Mouse (Mus musculus) adrenal gland, postnatal 36 days (tissue): Measurements from ENCODE around the gene Slc22a29. TPM values are rescaled to one million over a fixed set of nuclear protein-coding genes. Genes with fewer than 3 reads are reported as not detected.
"Not testable (repeated sequence)": the region's sequence is repeated elsewhere in the genome, so short reads cannot be mapped to it uniquely, and the experiment has no call there.

ENCODE experiments used
- DNase-seq, 2 experiments: peaks; one replicate each; pipeline ENCODE4 v3.0.0; 2021; ENCODE audit warnings: mixed read lengths in 1 of 2
- long read RNA-seq, 2 experiments: library from polyadenylated mRNA; stranded (forward); transcript quantifications; one replicate each; pipeline ENCODE4 v2.0.0; 2021; ENCODE audit warnings: borderline sequencing depth in 2 of 2
- total RNA-seq, 2 experiments: library from RNA; stranded (reverse); gene quantifications; 2 replicates each; pipeline ENCODE4 v1.2.3; 2021

The Slc22a29 gene
- total RNA-seq, result under 1 TPM in 1 of 2 experiments, not detected in 1; 0.13 TPM
- long read RNA-seq, experiment 1, result 0 reads
- long read RNA-seq, experiment 2, result 0 reads

DNA sequence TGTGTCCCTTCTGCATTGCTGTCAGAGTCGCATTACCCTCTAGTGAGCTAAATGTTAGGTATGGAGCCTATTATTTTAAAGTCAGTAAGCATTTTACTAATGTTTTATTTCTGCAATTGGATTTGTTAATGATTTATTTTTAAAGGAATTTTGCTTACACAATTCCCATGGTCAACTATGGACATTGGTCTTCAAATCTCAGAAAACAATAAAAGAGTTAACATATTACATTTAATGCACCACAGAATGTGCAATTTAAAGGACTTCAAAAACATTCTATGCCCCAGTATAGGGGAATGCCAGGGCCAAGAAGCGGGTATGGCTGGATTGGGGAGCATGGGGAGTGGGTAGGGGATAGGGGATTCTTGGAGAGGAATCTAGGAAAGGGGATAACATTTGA is at the start of gene Slc22a29:
TSS of gene Slc22a29 (minus strand) at position 101 of the 400 bp plus-strand sequence.
- no peak for DNase-seq

DNA sequence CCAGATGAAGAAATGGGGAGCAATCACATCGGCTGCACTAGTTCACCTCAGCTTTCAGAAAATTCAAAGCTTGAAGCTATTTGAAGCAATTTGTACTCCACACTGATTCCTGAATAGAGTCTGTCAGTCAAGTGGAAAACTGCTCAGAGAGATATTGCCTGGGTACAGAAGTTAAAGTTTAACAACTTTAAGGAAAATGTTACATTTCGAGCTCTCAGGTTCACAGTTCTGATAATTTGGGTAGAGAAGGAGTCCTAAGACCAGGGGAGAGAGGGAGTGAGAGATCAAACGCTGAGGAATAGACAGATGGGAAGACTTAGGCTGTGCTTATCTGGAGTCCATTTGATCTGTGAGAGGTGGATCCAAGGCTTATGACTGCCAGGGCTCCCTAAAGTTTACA is 46.6 kb upstream of the Slc22a29 start:
- no peak for DNase-seq

DNA sequence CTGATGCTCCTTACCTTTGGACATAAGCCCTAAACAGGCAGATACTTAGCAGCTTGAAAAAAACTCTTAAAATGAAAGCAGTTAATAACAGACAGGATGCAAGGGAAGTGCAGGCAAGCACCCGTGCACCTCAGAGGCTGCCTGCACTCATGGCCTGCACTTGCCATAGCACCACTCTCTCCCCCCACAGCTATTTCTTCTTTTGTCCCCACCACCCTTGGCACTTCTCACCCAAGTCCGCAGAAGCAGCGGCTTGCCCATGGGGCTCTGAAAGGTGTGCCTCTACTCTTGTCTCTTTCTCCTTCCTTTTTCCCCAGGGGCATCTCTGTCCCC is 34.0 kb upstream of the Slc22a29 start:
- DNase-seq, result no peak

DNA sequence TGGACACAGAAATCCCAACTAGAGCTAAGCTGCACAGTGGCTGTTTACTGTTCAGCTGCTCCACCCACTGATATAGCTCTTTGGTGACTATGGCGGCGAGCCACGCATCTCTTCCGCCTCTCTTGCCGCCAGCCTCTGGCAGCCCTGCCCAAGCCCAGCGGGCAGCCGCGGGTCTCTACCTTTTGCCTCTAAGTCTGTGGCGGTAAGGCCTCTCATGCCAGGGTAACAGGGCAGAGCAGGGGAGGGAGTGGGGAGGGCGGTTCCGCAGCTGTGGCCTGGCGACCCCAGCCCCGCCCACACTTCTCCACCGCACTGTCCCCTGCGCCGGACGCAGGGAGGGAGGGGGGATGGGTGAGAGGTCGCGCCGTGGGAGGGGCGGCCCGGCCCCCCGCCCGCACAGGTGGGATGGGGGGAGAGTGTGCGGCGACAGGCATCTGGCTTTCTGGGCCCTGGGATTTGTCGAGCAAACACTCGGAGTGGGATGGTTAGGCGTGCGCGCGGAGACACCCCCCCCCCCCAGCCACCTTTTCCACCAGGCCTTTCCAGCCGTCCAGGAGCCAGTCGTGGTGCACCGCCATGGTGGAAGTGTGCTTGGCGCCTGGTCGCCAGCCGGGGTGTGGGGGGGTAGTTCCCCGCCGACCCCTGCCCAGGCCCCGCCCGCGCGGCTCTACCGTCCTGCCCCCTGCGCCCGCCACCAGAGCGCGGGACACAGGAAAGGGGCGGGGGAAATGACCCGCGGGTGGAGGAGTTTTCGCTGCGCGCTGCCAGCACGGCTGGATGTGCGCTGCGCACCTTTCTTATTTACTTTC is 33.4 kb upstream of the Slc22a29 start:
- peak; percentile 44 to 54 for DNase-seq

DNA sequence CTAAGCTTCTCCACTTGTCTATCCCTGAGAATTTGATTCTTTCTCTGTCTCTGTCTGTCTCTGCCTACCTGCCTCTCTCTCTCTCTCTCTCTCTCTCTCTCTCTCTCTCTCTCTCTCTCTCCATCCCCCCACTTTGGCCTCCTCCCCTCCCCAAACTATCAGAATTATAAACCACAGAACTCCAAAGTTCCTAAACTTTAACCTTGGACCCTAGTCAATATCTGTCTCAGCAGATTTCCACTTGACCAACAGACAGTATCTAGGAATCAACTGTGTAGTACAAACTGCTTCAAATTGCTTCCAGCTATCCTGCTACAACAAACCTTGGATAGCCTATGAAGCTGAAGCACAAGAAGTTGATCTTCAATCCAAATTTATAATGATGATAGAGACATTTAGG is 10.2 kb upstream of the Slc22a29 start:
- DNase-seq, result no peak

DNA sequence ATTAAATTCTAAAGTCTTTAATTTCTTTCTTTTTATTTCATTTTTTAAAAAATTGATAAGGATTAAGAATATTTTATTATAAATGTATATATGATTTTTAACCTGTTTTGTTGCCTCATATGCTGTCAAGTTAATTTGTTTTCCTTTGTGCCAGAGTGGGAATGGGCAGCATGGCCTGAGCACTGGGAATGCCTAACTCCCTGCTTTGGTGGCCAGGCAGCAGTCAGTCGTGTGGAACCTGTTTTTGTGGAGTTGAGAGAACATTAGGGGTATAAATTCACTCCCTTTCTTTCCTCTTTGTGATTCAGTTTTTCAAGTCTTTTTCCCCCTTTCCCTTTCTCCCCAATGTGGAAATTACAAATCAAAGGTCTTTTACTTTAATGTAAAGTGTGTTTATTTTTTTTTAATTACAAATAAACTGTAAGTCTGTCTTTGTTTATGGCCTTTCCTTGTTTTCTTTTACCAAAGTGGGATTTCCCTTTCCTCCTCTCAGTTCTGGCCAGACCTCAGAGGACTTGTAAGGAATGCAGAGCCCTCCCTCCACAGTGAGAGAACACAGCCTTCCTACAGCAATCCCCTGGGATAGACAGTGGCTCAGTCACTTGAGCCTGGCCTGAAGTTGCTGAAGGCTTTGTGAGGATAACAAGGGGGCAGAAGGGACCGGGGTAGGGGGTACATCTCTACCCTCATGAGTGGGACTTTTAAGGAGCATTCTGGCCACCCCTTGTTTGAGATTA is 69.7 kb downstream of the Slc22a29 start:
- no peak for DNase-seq

DNA sequence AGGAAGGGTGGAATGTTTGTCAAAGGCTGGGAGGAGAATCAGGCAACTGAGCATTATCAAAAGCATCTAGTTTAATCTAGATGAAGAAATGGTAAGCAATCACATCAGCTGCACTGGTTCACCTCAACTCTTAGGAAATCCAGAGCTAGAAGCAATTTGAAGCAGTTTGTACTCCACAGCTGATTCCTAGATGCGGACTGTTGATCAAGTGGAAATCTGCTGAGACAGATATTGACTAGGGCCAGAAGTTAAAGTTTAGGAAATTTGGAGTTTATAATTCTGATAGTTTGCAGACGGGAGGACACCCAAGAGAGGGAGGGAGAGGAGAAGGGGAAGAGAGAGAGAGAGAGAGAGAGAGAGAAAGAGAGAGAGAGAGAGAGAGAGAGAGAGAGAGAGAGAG is 76.0 kb downstream of the Slc22a29 start:
- DNase-seq, result not testable (repeated sequence)

GRCm38 (mm10) chr19:8134127-8134841 is 84.4 kb downstream of the Slc22a29 start:
- not testable (repeated sequence) for DNase-seq

DNA sequence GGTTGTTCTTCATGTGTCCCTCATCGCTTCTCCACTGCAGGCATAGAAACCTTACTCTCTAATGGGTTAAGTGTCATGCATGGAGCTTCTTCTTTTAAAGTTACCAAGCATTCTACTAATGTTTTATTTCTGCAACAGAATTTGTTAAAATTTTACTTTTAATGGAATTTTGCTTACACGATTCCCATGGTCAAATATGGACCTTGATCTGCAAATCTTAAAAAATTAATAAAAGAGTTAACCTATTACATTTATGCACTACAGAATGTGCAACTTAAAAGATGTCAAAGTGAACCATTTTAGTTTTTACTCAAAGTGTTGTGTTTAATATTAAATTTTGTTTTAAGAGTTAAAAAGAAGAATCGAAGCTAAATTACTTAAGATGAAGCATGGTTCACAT is 86.8 kb downstream of the Slc22a29 start, which contains the start of gene Slc22a28:
TSS of gene Slc22a28 (minus strand) at position 102 of the 400 bp plus-strand sequence.
- not testable (repeated sequence) for DNase-seq

Other genes with a start within 250 kb of the Slc22a29 start
- under 1 TPM in 1 of 2 experiments, not detected in 1; 0.17 TPM for gene Slc22a28, start 86.9 kb downstream of the Slc22a29 start, total RNA-seq
- gene Slc22a30, start 186.2 kb upstream of the Slc22a29 start, total RNA-seq, result under 1 TPM in 1 of 2 experiments, not detected in 1; 0.20 TPM